Mouse (Mus musculus): ENCODE data around the gene Prkcb. TPM values are rescaled to one million over a fixed set of nuclear protein-coding genes. Genes with fewer than 3 reads are reported as not detected.

The Prkcb gene
- polyA plus RNA-seq, 1 experiment from 2014 or later, result 6.2 TPM

DNA sequence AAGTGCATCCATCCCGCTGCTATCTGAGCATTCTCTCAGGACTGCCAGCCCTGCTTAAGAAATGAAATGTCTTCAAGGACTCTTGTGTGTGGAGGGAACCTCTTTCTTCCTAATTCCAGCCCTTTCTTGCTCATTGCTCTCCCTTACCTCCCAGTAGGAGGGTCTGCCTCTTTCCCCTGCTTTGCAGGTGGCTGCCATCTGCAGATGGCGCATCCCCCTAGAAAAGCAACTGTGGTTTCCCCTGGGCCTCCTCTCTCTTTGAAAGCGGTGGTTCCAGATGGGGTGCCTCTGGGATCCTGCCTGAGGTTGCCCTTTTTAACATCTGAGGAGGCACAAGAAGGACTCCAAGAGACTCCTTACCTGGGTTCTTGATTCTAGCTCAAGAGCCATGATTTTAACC lies 2.2 kb downstream of the Prkcb start:
- H3K4me3 ChIP-seq, result no peak overlapping the region

DNA sequence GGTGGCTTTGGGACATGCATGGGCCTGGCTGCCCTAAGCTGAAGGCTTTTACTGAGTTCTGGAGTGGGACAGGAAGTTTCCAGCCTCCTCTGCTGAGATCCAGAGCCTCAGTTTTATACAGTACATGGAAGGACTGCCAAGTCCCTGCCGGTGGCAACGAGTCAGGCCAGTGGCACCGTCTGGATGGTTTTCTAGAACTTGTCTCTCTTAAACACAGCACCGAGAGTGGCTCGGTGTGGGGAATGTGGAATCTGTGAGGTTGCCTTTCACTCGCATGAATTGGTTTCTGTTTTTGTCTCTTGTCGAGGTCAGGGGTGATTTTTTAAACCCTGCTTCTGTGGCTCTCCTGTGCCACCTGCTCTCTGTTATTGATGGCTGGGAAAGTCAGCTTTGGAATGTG lies 3.6 kb downstream of the Prkcb start:
- H3K27me3 ChIP-seq (replicated peaks), result peaks cover 62% of the 10 kb centered on the region

More for the DNA sequence above, 2.2 kb downstream of the Prkcb start:
- Histone ChIP-seq H3K4me2 (no peak overlapping the region), H3K4me1 (peaks cover 20% of the 10 kb centered on the region), H3K27ac (replicated peaks) (no peak overlapping the region), H3K36me3 (no peaks in the 10 kb centered on the region), H3K27me3 (replicated peaks) (peaks cover 62% of the 10 kb centered on the region), H3K9me3 (no peaks in the 10 kb centered on the region), H3K9ac (no peak overlapping the region)
- WGBS, result 59% methylated on average over 3 of the region's 3 CpGs
- no peak for ATAC-seq (ENCODE audit: extremely low read depth, insufficient number of reproducible peaks, low FRiP score, low TSS enrichment)

DNA sequence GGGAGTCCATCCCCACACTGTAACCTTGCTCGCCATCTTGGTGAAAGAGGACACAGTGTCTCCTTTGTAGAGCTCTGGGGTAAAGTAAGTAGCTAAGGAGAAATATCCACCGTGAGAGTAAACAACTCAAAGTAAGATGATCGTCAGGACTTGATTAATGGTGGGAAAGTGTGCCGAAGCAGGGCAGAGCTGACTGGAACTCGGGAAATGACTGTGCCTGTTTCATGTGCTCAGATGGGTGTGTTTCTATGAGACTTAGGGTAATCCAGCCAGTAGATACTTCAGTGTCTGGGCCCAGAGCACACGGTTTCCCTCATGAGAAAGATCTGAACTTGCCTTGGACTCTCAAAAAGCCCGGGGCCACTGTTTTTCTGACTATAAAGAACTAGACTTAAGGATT lies 5.6 kb downstream of the Prkcb start:
- no peaks in the 10 kb centered on the region for H3K36me3 ChIP-seq
- H3K9ac ChIP-seq, result no peak overlapping the region
- WGBS, result 69% methylated on average over 7 of the region's 7 CpGs
- H3K4me2 ChIP-seq, result no peak overlapping the region
- H3K27me3 ChIP-seq (replicated peaks), result peaks cover 48% of the 10 kb centered on the region
- H3K4me1 ChIP-seq, result peaks cover 14% of the 10 kb centered on the region
- no peaks in the 10 kb centered on the region for H3K9me3 ChIP-seq
- ATAC-seq (ENCODE audit: extremely low read depth, insufficient number of reproducible peaks, low FRiP score, low TSS enrichment), result no peak
- no peak overlapping the region for H3K4me3 ChIP-seq
- no peak overlapping the region for H3K27ac ChIP-seq (replicated peaks)

More for the DNA sequence above, 3.6 kb downstream of the Prkcb start:
- Histone ChIP-seq H3K27ac (replicated peaks) (no peak overlapping the region), H3K36me3 (no peaks in the 10 kb centered on the region), H3K9me3 (no peaks in the 10 kb centered on the region), H3K4me1 (peaks cover 20% of the 10 kb centered on the region), H3K9ac (no peak overlapping the region), H3K4me3 (no peak overlapping the region), H3K4me2 (no peak overlapping the region)
- 53% methylated on average over 7 of the region's 7 CpGs for WGBS
- ATAC-seq (ENCODE audit: extremely low read depth, insufficient number of reproducible peaks, low FRiP score, low TSS enrichment), result no peak

DNA sequence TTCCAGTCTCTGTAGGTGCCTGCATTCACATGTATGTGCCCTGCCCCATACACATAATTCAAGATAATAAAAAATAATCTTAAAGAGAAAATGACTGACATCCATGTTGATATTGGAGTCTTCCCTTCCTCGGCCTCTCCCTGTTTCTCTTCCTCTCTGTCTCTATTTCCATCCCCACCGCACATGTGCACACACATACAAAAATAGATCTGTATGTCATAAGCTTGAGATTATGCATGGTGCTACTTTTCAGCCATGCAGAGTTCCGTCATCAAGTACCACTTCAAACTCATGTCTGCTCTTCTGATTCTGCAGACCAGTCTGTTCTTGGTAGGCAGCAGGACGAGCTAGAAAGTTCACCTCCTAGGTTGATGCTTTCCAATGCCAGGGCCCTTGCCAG lies 6.8 kb downstream of the Prkcb start:
- 31% methylated on average over 4 of the region's 4 CpGs for WGBS
- Histone ChIP-seq H3K4me3 (no peak overlapping the region), H3K9me3 (no peaks in the 10 kb centered on the region), H3K4me1 (peaks cover 2% of the 10 kb centered on the region; the same call in 1 of the 2 replicates), H3K4me2 (no peak overlapping the region), H3K36me3 (no peaks in the 10 kb centered on the region), H3K27me3 (replicated peaks) (peaks cover 36% of the 10 kb centered on the region), H3K27ac (replicated peaks) (no peak overlapping the region), H3K9ac (no peak overlapping the region)
- ATAC-seq (ENCODE audit: extremely low read depth, insufficient number of reproducible peaks, low FRiP score, low TSS enrichment), result no peak

DNA sequence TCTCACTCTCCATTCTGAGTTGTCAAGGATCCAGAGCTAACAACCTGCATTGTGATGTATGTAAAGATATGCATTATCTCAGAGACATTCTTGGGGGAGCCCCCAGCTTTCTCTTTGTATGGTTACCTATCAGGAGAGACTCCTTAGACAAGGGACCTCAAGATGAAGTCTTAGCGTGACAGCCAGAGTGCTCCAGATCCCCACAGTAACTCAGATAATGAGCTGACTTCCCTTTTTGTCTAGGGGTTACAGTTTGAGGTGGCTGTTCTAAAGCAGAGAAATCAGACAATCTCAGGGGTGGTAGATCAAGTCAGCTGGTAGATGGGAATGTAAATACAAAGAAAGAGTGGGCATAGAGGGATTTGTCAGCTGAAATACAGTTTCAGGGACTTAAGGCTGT lies 7.8 kb downstream of the Prkcb start:
- 38% methylated on average over 1 of the region's 1 CpGs for WGBS
- no peaks in the 10 kb centered on the region for H3K9me3 ChIP-seq
- H3K9ac ChIP-seq, result no peak overlapping the region
- no peak overlapping the region for H3K4me3 ChIP-seq
- H3K27ac ChIP-seq (replicated peaks), result no peak overlapping the region
- no peak for ATAC-seq (ENCODE audit: extremely low read depth, insufficient number of reproducible peaks, low FRiP score, low TSS enrichment)
- H3K4me1 ChIP-seq, result peaks cover 2% of the 10 kb centered on the region; the same call in 1 of the 2 replicates
- no peaks in the 10 kb centered on the region for H3K36me3 ChIP-seq
- peaks cover 26% of the 10 kb centered on the region for H3K27me3 ChIP-seq (replicated peaks)
- no peak overlapping the region for H3K4me2 ChIP-seq

DNA sequence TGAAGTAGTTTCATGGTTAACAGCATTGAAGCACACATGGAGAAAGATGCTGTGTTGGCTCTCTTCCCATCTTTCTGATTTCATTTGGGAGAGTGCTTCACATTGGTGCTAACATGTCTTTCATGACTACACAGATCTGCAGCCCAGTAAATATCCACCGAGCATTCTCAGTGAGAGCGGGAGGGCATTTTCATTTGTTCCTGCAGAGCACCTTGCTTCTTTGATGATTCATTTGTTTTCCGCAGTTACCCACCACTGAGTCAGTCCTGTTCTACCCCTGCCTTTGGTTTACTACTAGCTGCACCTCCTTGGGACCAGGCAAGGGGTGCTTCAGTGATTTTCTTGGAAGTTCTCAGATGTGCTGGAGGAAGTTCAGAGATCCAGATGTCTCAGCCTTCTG lies 8.3 kb downstream of the Prkcb start:
- no peaks in the 10 kb centered on the region for H3K9me3 ChIP-seq
- H3K4me3 ChIP-seq, result no peak overlapping the region
- ATAC-seq (ENCODE audit: extremely low read depth, insufficient number of reproducible peaks, low FRiP score, low TSS enrichment), result no peak
- no peak overlapping the region for H3K4me2 ChIP-seq
- H3K4me1 ChIP-seq, result peaks cover 2% of the 10 kb centered on the region; the same call in 1 of the 2 replicates
- H3K36me3 ChIP-seq, result no peaks in the 10 kb centered on the region
- no peak overlapping the region for H3K9ac ChIP-seq
- 80% methylated on average over 3 of the region's 3 CpGs for WGBS
- no peak overlapping the region for H3K27ac ChIP-seq (replicated peaks)
- peaks cover 23% of the 10 kb centered on the region for H3K27me3 ChIP-seq (replicated peaks)

DNA sequence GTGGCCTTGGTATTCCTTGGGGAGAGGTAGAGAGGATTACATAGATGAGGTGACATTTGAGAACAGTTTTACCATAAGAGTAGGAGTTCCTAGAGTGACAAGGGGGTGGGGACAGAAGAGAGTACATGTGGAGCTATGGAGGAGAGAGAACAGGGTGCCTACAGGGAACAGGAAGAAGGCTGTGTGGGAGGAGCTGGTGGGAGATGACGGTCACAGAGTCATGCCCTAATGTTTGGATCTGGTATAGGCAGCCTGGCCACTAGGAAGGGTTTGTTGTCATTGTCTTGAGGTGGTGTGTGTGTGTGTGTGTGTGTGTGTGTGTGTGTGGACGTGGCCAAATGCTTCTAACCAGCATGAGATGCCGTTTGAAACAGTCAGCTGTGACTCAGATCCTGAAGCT lies 9.1 kb downstream of the Prkcb start:
- no peak for ATAC-seq (ENCODE audit: extremely low read depth, insufficient number of reproducible peaks, low FRiP score, low TSS enrichment)
- Histone ChIP-seq H3K36me3 (no peaks in the 10 kb centered on the region), H3K27me3 (replicated peaks) (peaks cover 15% of the 10 kb centered on the region), H3K9ac (no peak overlapping the region), H3K9me3 (no peaks in the 10 kb centered on the region), H3K27ac (replicated peaks) (no peak overlapping the region), H3K4me3 (no peak overlapping the region), H3K4me1 (peaks cover 2% of the 10 kb centered on the region; the same call in 1 of the 2 replicates), H3K4me2 (no peak overlapping the region)
- 54% methylated on average over 3 of the region's 3 CpGs for WGBS

DNA sequence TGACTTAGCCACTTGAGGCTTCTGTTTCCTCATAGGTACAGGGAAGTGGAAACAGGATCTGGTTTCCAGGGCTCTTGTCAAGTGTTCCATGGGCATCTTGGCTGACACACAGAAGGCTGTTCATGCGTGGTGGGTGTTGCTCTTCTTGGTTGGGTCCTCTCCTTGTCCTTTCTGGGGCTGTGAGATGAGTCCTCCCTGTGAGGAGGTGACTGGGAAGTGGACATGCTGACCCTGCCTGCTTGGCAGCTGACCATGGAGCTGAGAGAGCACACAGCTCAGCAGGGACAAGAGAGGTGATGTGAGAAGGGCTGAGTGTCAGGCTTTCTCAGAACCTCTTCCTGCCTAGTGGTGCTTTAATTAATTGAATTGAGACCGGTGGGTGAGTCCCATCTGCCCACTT lies 10.2 kb downstream of the Prkcb start:
- H3K36me3 ChIP-seq, result no peaks in the 10 kb centered on the region
- no peak for ATAC-seq (ENCODE audit: extremely low read depth, insufficient number of reproducible peaks, low FRiP score, low TSS enrichment)

DNA sequence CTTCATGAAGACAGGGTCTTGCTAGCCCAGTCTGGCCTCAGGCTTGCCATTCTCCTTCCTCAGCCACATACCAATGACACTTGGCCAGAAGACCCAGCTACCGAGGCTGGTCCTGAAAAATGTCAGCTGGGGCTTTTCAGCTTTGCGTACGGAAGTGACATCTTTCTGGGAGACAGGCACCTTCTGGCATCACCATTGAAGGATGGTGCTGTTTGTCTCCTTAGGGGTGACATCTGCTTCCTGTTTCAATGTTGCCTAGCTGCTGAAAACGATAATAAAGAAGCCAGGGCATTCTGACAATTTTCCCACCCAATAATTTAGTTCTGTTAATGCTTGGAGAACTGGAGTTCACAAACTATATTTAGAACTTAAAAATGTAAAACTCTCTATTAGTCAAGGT lies 12.0 kb downstream of the Prkcb start:
- no peak for ATAC-seq (ENCODE audit: extremely low read depth, insufficient number of reproducible peaks, low FRiP score, low TSS enrichment)
- no peaks in the 10 kb centered on the region for H3K36me3 ChIP-seq

More for the DNA sequence above, 10.2 kb downstream of the Prkcb start:
- Histone ChIP-seq H3K27ac (replicated peaks) (no peak overlapping the region), H3K4me3 (no peak overlapping the region), H3K9ac (no peak overlapping the region), H3K4me1 (peaks cover 2% of the 10 kb centered on the region; the same call in 1 of the 2 replicates), H3K9me3 (no peaks in the 10 kb centered on the region), H3K27me3 (replicated peaks) (peaks cover 8% of the 10 kb centered on the region; the same call in 1 of the 2 replicates), H3K4me2 (no peak overlapping the region)
- WGBS, result 75% methylated on average over 2 of the region's 2 CpGs

DNA sequence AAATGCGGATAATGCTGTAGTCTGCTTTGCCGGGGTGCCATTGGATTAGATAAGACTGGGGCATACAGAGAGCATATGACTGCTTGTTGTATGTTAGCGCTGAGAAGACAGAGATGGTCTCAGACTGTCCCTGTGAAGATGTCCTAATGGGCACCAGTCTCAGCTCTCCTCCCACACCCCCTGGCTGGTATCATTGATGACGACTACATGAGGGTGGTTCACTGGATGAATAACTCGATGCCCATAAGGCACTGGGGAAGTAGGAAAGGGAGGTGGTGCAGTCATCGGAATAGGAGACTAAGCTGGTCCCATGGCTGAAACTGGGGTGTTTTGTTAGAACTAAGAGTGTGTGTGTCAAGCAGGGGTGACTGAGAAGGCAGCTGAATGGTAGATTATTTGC lies 14.0 kb downstream of the Prkcb start:
- Histone ChIP-seq H3K4me2 (no peak overlapping the region), H3K27me3 (replicated peaks) (0 out of 2 replicates have a peak, but pooled peaks cover 2% of the 10 kb centered on the region), H3K4me1 (no peaks in the 10 kb centered on the region), H3K36me3 (no peaks in the 10 kb centered on the region), H3K4me3 (no peak overlapping the region), H3K9me3 (peaks cover 4% of the 10 kb centered on the region), H3K9ac (no peak overlapping the region), H3K27ac (replicated peaks) (no peak overlapping the region)
- WGBS, result 75% methylated on average over 6 of the region's 6 CpGs
- ATAC-seq (ENCODE audit: extremely low read depth, insufficient number of reproducible peaks, low FRiP score, low TSS enrichment), result no peak

More for the DNA sequence above, 12.0 kb downstream of the Prkcb start:
- Histone ChIP-seq H3K4me3 (no peak overlapping the region), H3K4me2 (no peak overlapping the region), H3K4me1 (no peaks in the 10 kb centered on the region), H3K9me3 (no peaks in the 10 kb centered on the region), H3K27ac (replicated peaks) (no peak overlapping the region), H3K27me3 (replicated peaks) (0 out of 2 replicates have a peak, but pooled peaks cover 4% of the 10 kb centered on the region), H3K9ac (no peak overlapping the region)
- WGBS, result 71% methylated on average over 4 of the region's 4 CpGs

DNA sequence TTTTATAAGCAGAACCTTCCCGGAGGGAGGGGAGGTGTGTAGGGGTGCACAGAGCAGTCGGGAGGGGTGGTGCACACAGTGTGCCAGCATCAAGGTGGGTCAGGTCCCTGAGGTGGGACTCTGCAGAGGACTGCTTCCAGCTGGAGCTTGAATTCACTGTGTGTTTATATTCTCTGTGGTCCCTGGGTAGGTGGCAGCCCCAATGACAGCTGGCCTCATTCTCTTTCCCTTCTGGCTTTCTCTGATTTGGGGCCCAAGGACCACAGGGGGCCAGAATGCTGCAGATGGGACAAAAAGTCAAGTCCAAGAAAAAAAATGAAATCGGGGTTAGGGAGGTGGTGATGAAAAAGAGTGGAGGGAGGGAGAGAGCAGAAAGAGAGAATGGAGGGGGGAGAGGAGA lies 15.4 kb downstream of the Prkcb start:
- no peaks in the 10 kb centered on the region for H3K4me1 ChIP-seq
- no peaks in the 10 kb centered on the region for H3K27me3 ChIP-seq (replicated peaks)
- H3K4me3 ChIP-seq, result no peak overlapping the region
- H3K9me3 ChIP-seq, result peaks cover 4% of the 10 kb centered on the region
- H3K27ac ChIP-seq (replicated peaks), result no peak overlapping the region
- H3K9ac ChIP-seq, result no peak overlapping the region
- no peak overlapping the region for H3K4me2 ChIP-seq
- no peak for ATAC-seq (ENCODE audit: extremely low read depth, insufficient number of reproducible peaks, low FRiP score, low TSS enrichment)
- no peaks in the 10 kb centered on the region for H3K36me3 ChIP-seq
- WGBS, result 74% methylated on average over 3 of the region's 3 CpGs

DNA sequence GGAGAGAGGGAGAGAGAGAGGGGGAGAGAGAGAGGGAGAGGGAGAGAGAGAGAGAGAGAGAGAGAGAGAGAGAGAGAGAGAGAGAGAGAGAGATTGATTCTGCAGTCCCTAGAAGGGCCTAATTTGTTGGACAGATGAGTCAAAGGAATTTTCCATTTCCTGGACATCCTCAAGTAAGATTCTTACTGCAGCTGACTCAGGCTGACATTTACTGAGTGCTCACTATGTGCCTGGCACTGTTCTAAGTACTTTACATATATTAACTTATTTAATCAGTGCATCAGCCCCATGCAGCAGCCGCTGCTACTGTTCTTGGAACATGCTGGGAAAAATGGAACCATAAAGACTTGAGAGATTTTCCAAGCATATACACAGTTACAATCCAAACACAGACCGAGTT lies 16.0 kb downstream of the Prkcb start:
- WGBS, result 80% methylated on average over 2 of the region's 2 CpGs
- no peak overlapping the region for H3K27ac ChIP-seq (replicated peaks)
- H3K4me2 ChIP-seq, result no peak overlapping the region
- no peaks in the 10 kb centered on the region for H3K36me3 ChIP-seq
- no peaks in the 10 kb centered on the region for H3K27me3 ChIP-seq (replicated peaks)
- H3K9me3 ChIP-seq, result peaks cover 4% of the 10 kb centered on the region
- no peak for ATAC-seq (ENCODE audit: extremely low read depth, insufficient number of reproducible peaks, low FRiP score, low TSS enrichment)
- H3K4me3 ChIP-seq, result no peak overlapping the region
- H3K4me1 ChIP-seq, result no peaks in the 10 kb centered on the region
- H3K9ac ChIP-seq, result no peak overlapping the region
